Mouse (Mus musculus) adipose tissue, adult 10 weeks (tissue): ENCODE data around the gene Jph4. TPM values are rescaled to one million over a fixed set of nuclear protein-coding genes. Genes with fewer than 3 reads are reported as not detected.

Experiments used
- polyA plus RNA-seq: library from polyadenylated mRNA; stranded (reverse); fragments of 350-450 nt; fragmentation: Illumina TruSeq; extraction: RNeasy Lipid Tissue Mini Kit (QIAGEN cat#74804); gene quantifications from one replicate; pipeline ENCODE4 v1.2.3, GENCODE M21; 2014; ENCODE audit warnings: low read depth, low replicate concordance

Jph4 gene
- 0.51 TPM for polyA plus RNA-seq

DNA sequence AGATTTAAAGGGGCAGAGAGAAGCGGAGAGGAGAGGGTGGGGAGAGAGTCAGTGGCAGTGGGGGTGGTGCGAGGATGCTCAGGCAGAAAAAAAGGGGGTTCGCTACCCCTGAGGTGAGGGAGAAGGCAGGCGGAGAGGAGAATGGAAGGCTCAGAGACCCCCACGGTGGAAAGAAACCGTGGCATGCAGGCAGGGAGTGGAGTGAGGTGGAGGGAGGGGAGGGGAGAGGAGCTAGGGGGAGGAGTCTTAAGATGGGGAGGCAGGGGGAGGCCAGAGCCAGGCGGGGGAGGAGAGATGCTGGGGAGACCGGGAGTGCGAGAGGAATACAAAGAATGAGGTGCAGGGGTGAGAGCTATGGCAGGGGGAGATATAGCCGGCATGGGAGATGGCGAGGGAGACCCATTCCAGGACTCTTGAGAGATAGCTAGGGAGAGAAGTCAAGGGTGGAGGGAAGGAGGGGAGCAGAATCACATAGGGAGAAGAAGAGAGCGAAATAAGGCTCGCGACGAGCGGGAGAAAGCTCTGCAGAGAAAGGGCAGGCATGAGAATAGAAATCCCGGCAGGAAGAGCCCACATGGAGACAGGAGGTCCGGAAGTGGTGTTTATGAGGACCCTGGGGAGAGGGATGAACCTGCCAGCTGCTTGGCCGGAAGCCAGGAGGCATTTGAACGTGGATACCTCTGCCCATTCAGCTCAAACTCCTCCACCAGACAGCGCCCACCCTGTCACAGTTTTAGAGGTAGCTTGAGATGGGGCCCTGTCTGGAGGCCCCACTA is at the start of gene Jph4:
TSS of gene Jph4 (minus strand) at position 511 of the 776 bp plus-strand sequence.

DNA sequence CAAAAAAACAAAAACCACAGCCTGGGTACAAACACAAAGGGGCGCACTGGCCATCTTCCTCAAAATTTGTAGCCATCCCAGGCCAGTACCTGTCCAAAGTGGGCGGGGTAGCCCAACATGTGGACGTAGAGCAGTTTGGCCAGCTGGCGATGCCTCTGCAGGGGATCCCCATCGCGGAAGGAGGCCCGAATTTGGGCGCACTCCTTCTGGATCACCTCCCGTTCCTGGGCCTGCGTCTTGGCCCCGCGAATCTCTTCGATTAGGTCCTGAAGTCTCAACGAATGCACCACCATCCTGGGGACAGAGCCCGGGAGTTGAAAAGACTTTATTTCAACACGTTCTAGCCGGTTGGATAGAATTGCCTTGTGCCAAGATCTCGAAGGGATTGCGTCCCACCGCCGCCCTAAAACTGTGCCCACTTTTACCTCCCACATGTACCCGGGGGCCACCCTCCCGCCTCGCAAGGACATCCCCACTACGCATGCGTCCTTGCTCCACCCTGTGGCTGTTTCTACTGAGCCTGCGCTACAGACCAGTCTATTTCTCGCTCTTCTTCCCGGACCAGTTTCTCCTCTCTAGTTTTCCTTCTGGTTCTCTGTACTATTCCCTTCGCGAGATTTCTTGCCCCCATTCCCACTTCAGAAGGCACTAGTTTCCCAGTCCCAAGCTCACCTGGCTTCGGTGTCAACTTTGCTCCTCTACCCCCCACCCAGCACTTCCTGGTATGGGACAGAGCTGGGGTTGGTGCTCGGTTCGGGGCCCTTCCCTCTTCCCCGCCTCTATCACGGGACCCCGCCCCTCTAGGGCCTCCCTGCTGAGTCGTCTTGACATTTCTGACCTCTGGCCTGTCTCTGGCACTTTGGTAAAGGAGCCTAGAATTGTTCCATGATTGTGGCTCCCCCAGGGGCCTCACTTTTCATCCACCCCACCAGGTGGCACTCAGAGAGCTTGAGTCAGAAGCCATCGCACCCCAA is 10.6 kb downstream of the Jph4 start, which contains the start of gene Ap1g2:
TSS of gene Ap1g2 (minus strand) at position 758 of the 974 bp plus-strand sequence.

DNA sequence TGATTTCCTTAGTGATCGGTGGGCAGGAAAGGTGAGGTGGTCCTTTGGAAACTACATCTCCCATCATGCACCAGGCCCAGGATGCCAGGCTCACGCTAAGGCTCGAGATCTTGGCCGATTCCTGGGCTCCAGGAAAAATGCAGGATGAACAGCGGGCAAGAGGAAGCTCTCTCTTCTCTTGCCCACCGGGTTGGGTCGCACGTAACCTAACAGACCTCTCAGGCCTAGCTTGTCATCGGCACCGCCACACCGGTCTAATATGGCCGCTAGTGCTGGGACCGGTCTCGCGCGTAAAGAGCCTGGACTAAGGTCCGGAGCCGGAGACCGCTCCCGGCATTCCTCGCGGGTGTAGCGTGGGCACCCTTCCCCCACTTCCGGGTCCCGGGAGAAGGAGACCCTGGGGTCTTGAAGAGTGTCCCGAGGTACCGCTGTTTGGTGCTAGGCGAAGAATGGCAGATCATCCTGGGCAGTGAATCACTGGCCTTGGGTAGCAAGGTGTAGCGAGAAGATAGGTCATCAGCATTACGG is 22.0 kb downstream of the Jph4 start, which contains the start of gene Thtpa:
TSS of gene Thtpa (plus strand) at position 81 of the 528 bp plus-strand sequence.

DNA sequence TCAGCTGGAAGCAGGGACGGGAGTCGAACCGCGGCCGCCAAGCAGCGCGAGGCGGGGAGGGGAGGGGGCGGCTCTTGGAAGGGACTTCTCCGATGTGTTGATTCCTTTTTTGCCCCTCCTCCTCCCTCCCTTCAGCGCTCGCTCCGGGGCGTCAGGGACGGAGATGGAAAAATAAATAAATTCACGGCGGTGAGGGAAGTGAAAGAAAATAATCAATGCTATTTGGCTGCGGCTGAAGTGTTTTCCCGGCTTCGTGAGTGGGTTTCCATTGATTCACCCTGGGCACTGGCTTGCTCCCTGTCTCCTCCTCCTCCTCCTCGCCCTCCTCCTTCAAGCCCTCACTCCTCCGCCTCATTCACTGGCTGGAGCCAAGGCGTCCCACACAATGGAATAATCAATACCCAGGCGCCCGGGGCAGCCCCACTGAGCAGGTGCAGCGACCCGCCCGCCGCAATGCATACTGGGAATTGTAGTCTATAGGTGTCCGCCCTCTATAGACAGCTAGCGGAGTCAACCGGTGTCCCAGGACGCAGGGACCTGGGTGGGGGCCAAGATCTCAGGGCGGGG is 24.6 kb downstream of the Jph4 start, which contains the start of gene Zfhx2:
TSS of gene Zfhx2 (minus strand) at position 314 of the 567 bp plus-strand sequence.

Other genes starting within 250 kb of the Jph4 start
- 8.6 TPM for gene Homez, start 246.0 kb downstream of the Jph4 start, polyA plus RNA-seq
- 28.9 TPM for gene Ppp1r3e, start 239.4 kb downstream of the Jph4 start, polyA plus RNA-seq
- 68.7 TPM for gene Bcl2l2, start 233.6 kb downstream of the Jph4 start, polyA plus RNA-seq
- gene Gm20521, start 233.5 kb downstream of the Jph4 start, polyA plus RNA-seq: 1.2 TPM
- gene Pabpn1, start 224.4 kb downstream of the Jph4 start, polyA plus RNA-seq: 308 TPM
- 37.1 TPM for gene Slc22a17, start 203.8 kb downstream of the Jph4 start, polyA plus RNA-seq
- gene Efs, start 190.8 kb downstream of the Jph4 start, polyA plus RNA-seq: 8.2 TPM
- not detected for gene Il25, start 184.2 kb downstream of the Jph4 start, polyA plus RNA-seq
- 0.63 TPM for gene Cmtm5, start 180.7 kb downstream of the Jph4 start, polyA plus RNA-seq
- not detected for gene Myh6, start 150.0 kb downstream of the Jph4 start, polyA plus RNA-seq
- not detected for gene Gm17428, start 140.0 kb downstream of the Jph4 start, polyA plus RNA-seq
- gene Myh7, start 122.3 kb downstream of the Jph4 start, polyA plus RNA-seq: 0.22 TPM
- 32.8 TPM for gene Ngdn, start 101.5 kb downstream of the Jph4 start, polyA plus RNA-seq
- gene Zfhx2, start 24.6 kb downstream of the Jph4 start, polyA plus RNA-seq: 2.4 TPM
- gene Thtpa, start 22.2 kb downstream of the Jph4 start, polyA plus RNA-seq: 19.8 TPM
- gene Ap1g2, start 10.3 kb downstream of the Jph4 start, polyA plus RNA-seq: 12.7 TPM
- gene Dhrs2, start 105.1 kb upstream of the Jph4 start, polyA plus RNA-seq: not detected